Mouse (Mus musculus): ENCODE measurements around the gene Pck2. TPM values are rescaled to one million over a fixed set of nuclear protein-coding genes. Genes with fewer than 3 reads are reported as not detected.

Pck2 gene
- total RNA-seq, 1 experiment from 2014 or later, result 38.6 TPM

GRCm38 (mm10) chr14:55563249-55563648 is 23.2 kb downstream of the Pck2 start:
- no peak for ATAC-seq (ENCODE audit: extremely low read depth, insufficient number of reproducible peaks, low FRiP score, poor library complexity, severe bottlenecking)

GRCm38 (mm10) chr14:55565748-55566147 is 25.7 kb downstream of the Pck2 start:
- no peak for ATAC-seq (ENCODE audit: extremely low read depth, insufficient number of reproducible peaks, low FRiP score, poor library complexity, severe bottlenecking)

- ATAC-seq (ENCODE audit: extremely low read depth, insufficient number of reproducible peaks, low FRiP score, poor library complexity, severe bottlenecking), result no peak
Measured at GRCm38 (mm10) chr14:55567496-55567895, 27.4 kb downstream of the Pck2 start.

- no peak for ATAC-seq (ENCODE audit: extremely low read depth, insufficient number of reproducible peaks, low FRiP score, poor library complexity, severe bottlenecking)
Measured at GRCm38 (mm10) chr14:55570588-55570987, 30.5 kb downstream of the Pck2 start.

DNA sequence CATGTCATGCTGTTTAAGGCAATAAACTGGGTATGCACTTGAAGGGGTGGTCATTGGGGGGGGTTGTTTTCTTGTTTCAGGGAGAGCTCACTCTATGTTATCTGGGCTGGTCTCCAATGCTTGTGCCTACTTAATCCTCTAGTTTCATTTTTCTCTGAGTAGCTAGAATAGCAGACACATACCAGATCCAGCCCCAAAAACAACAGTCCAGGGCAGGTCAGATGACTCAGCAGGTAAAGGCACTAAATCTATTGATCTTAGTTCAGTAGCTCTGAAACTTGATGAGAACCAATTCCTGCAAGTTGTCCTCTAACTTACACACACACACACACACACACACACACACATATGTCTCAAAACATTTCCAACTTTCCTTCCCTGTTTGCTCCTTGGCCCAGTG is 31.7 kb downstream of the Pck2 start:
- no peak for ATAC-seq (ENCODE audit: extremely low read depth, insufficient number of reproducible peaks, low FRiP score, poor library complexity, severe bottlenecking)

DNA sequence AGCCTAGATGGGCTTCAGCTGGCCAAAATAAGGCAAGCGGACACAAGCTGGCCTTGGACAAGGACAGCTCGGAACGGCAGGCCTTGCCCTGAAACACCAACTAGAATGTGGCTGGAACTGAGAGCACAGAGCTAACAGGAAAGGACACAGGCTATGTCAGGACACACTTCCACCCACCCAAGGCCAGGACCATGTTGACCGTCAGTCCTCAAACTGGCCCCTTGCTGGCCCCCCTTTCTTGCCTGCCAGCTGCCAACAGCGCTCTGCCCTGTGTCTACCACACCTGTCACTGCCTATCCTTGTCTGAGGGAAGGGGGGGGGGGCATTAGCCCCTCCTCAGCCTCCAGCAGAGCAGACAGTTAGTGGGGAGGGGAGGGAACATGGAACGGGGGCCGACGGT is 35.2 kb downstream of the Pck2 start, which contains the start of gene Fitm1:
Gene Fitm1, plus strand, starts transcription at position 316 of the 400 bp plus-strand sequence.
- ATAC-seq (ENCODE audit: extremely low read depth, insufficient number of reproducible peaks, low FRiP score, poor library complexity, severe bottlenecking), result no peak

GRCm38 (mm10) chr14:55575711-55576110 is 35.6 kb downstream of the Pck2 start:
- no peak for ATAC-seq (ENCODE audit: extremely low read depth, insufficient number of reproducible peaks, low FRiP score, poor library complexity, severe bottlenecking)

GRCm38 (mm10) chr14:55576376-55576775 is 36.3 kb downstream of the Pck2 start:
- no peak for ATAC-seq (ENCODE audit: extremely low read depth, insufficient number of reproducible peaks, low FRiP score, poor library complexity, severe bottlenecking)

- ATAC-seq (ENCODE audit: extremely low read depth, insufficient number of reproducible peaks, low FRiP score, poor library complexity, severe bottlenecking), result peak; percentile 86
Measured at GRCm38 (mm10) chr14:55577871-55578667, 38.0 kb downstream of the Pck2 start, which contains the start of gene Psme1. Gene Psme1 (plus strand): TSS chr14:55578123.

- no peak for ATAC-seq (ENCODE audit: extremely low read depth, insufficient number of reproducible peaks, low FRiP score, poor library complexity, severe bottlenecking)
Measured at GRCm38 (mm10) chr14:55578668-55579269, 38.7 kb downstream of the Pck2 start.

- no peak for ATAC-seq (ENCODE audit: extremely low read depth, insufficient number of reproducible peaks, low FRiP score, poor library complexity, severe bottlenecking)
Measured at GRCm38 (mm10) chr14:55579511-55580496, 39.7 kb downstream of the Pck2 start.

DNA sequence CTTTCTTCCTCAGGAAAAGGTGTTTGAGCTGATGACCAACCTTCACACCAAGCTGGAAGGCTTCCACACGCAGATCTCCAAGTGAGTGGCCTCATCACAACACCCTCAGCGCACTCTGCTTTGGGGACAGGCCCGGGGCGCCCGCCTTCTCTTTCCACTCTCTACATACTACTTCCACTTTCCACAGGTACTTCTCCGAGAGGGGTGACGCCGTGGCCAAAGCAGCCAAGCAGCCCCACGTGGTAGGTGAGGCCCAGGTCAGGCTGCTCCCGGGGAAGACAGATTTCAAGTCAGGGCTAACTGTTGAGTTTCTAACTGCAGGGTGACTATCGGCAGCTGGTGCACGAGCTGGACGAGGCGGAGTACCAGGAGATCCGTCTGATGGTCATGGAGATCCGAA is 40.7 kb downstream of the Pck2 start:
- ATAC-seq (ENCODE audit: extremely low read depth, insufficient number of reproducible peaks, low FRiP score, poor library complexity, severe bottlenecking), result no peak

DNA sequence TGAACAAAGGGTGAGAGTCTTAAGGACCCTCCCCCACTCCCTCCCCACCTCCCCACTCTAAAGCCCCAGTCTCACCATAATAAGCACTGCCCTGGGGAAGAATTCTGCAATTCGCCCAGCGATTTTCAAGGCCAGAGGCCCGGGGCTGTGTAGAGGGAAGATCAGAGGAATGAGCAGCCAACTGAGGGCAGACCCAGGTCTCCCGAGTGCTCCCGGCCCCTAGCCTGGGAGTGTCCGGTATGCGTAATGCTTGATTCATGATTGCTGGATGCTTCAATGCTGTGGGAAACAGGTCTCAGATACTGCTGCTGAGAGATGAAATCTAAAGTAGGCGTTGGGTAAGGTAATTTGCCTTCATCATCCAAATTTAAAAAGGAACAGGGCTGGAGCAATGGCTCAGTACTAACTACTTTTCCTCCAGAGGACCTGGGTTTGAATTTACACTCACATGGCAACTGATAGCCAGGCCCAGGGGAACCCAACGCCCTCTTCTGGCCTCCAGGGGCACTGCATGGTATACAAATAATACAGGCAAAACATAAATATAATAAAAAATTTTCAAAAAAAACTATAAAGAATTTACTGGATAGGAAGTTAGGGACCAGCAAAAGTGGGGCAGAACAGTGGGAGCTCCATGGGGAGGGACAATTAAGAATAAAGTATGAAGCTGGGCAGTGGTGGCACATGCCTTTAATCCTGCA is 42.1 kb downstream of the Pck2 start:
- ATAC-seq (ENCODE audit: extremely low read depth, insufficient number of reproducible peaks, low FRiP score, poor library complexity, severe bottlenecking), result no peak

GRCm38 (mm10) chr14:55584303-55584701 is 44.2 kb downstream of the Pck2 start:
- ATAC-seq (ENCODE audit: extremely low read depth, insufficient number of reproducible peaks, low FRiP score, poor library complexity, severe bottlenecking), result no peak

- ATAC-seq (ENCODE audit: extremely low read depth, insufficient number of reproducible peaks, low FRiP score, poor library complexity, severe bottlenecking), result peak; percentile 76
Measured at GRCm38 (mm10) chr14:55584702-55585565, 44.9 kb downstream of the Pck2 start, which contains the start of gene Emc9. Gene Emc9 (minus strand): TSS chr14:55585302.

DNA sequence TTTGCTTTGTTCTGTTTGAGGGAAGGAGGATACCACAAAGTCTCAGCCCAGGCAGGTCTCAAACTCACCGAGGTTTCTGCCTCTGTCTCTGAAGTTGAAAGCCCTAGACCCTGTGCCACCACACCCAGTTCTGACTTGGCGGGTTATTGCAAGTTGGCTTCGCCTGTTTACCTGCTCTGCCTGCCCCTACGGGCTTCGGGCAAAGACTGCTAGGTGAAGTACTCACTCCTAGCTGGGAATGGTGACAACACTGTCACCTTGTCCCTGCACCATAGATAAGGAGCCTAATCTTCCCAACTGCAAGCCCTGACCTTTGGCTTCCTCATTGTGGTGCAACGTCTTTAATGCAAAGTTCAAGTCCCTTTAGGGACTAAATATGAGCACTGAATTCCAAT is 45.5 kb downstream of the Pck2 start:
- ATAC-seq (ENCODE audit: extremely low read depth, insufficient number of reproducible peaks, low FRiP score, poor library complexity, severe bottlenecking), result no peak

- no peak for ATAC-seq (ENCODE audit: extremely low read depth, insufficient number of reproducible peaks, low FRiP score, poor library complexity, severe bottlenecking)
Measured at GRCm38 (mm10) chr14:55586149-55586548, 46.1 kb downstream of the Pck2 start.

GRCm38 (mm10) chr14:55589271-55589670 is 49.2 kb downstream of the Pck2 start:
- no peak for ATAC-seq (ENCODE audit: extremely low read depth, insufficient number of reproducible peaks, low FRiP score, poor library complexity, severe bottlenecking)

Data from neutrophil, adult 5-6 weeks (primary cell).